Mouse (Mus musculus) megakaryocyte, embryonic 14.5 days (primary cell): ENCODE results near the gene Fgfr2.

Experiments
- FLI1 ChIP-seq: IDR thresholded peaks from 2 replicates; pipeline ENCODE4 v1.6.1; 2012; ENCODE audit warnings: low read length, inconsistent platforms, mixed read lengths
- GATA1 ChIP-seq: IDR thresholded peaks from 3 replicates; pipeline ENCODE4 v1.6.1; 2012; ENCODE audit warnings: mixed read lengths, low read length, inconsistent platforms, borderline replicate concordance

GRCm38 (mm10) chr7:132529206-132529605 is 593.9 kb downstream of the Fgfr2 start:
- no peak for TF ChIP-seq GATA1
- TF ChIP-seq FLI1 = no peak
